Mouse (Mus musculus): ENCODE data around the gene Zfp763. TPM values are rescaled to one million over a fixed set of nuclear protein-coding genes. Genes with fewer than 3 reads are reported as not detected.

Gene Zfp763
- total RNA-seq (2012; rRNA removed) (1.4 and 1.5 TPM in 2 replicates), polyA plus RNA-seq (2012; ENCODE audit: insufficient read depth in 1 of 2, insufficient read length in 2 of 2, low read depth in 1 of 2, low replicate concordance in 2 of 2, missing spikeins in 1 of 2) (1 to 10 TPM in 1 of 2 experiments, not detected in 1; 1.3 TPM)

DNA sequence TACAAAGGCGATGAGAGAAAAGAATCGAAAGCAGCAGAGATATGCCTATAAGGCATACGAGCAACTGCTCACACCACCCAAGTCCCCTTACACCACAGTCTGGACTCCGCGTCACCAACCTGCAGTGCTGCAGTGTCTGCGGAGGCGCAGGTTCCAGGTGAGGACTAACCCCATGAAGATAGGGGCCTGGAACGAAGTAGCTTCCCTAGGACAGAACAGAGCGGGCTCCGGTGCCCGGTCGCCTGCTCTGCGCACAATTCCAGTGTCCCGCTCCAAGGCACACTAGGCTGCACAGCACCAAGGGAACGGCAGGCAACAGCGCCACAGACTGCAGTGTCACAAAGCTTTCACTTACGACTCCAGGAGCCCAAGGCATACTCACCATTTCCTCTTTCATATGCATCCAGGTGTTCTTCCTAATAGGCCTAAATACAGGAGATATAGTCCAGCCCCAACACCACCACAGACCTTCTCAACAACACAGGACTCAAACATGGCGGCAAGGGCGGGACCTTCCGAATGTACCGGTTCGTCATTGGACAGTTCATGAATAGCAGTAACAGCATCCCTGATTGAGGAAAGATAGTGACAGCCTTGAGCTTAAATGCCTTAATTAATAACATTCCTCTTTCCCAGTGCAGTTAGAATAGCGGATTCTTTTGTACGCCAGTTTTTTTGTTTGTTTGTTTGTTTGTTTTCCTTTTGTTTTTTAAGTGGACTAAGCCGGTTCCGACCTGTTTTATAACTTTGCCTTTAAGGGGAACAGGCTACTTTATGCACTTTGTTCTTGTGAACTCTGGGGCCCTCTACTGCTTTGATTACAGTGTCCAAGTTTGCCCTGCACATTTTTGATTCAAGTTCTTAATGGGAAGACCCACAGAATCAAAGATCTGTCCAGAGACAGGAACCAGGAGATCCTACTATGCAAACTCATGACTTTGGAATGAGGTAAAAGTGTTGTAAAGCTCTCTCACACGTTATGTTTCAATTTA, at the start of gene Zfp763:
Gene Zfp763 (minus strand): TSS at position 503 of the 992 bp plus-strand sequence.
- H3K4me1 ChIP-seq (ENCODE audit: control insufficient read depth in 1 of 2, insufficient read depth in 2 of 2, low read length in 2 of 2), result 0 out of 4 replicates have a peak, but pooled peaks cover 0 to 2% of the 10 kb centered on the region in 2 experiments
- DNase-seq (ENCODE audit: low read depth, low spot score), result peak; percentile 87
- H3K79me2 ChIP-seq (ENCODE audit: control insufficient read depth, insufficient read depth, low read length, poor library complexity), result no peaks in the 10 kb centered on the region; the same call in none of the 2 replicates
- H3K27ac ChIP-seq (ENCODE audit: control insufficient read depth, low read depth, low read length), result peak within 1 kb of the TSS; percentile 28
- peaks cover 0 to 2% of the 10 kb centered on the region in 2 experiments; a peak in 1 of 4 replicates for H3K36me3 ChIP-seq (ENCODE audit: control insufficient read depth in 1 of 2, insufficient read depth in 2 of 2, low read length in 2 of 2)
- TF ChIP-seq POLR2A (IDR thresholded peaks at IDR 0.05; ENCODE audit: control insufficient read depth in 1 of 2, insufficient read depth in 1 of 2, low read depth in 1 of 2, low read length in 2 of 2, poor library complexity in 1 of 2) (peak; percentile 25 to 51; a peak in 1 of 4 replicates), SIN3A (IDR thresholded peaks at IDR 0.05; ENCODE audit: low read length) (peak; percentile 8; the same call in 1 of the 2 replicates), HCFC1 (IDR thresholded peaks at IDR 0.05; ENCODE audit: low read depth, low read length) (peak; percentile 57; the same call in 1 of the 2 replicates), GATA1 (IDR thresholded peaks at IDR 0.05; ENCODE audit: low read depth, low read length) (peak; percentile 54; the same call in 1 of the 2 replicates), USF2 (IDR thresholded peaks at IDR 0.05; ENCODE audit: borderline replicate concordance in 1 of 2, insufficient read depth in 1 of 2, low read depth in 1 of 2, low read length in 2 of 2) (no peak), UBTF (IDR thresholded peaks at IDR 0.05; ENCODE audit: borderline replicate concordance, insufficient read depth, low read depth, low read length) (no peak), TBP (IDR thresholded peaks at IDR 0.05; ENCODE audit: low read depth, low read length) (0 out of 2 replicates have a peak, but pooled peaks have one; percentile 22)
- no peaks in the 10 kb centered on the region for H3K9me3 ChIP-seq (replicated peaks; ENCODE audit: insufficient read depth, low read length)
- peaks cover 0 to 6% of the 10 kb centered on the region in 2 experiments; a peak in 3 of 4 replicates for H3K27me3 ChIP-seq (ENCODE audit: control insufficient read depth in 1 of 2, insufficient read depth in 2 of 2, low read length in 2 of 2)
- H3K9ac ChIP-seq (ENCODE audit: control insufficient read depth, low read depth, low read length, poor library complexity, severe bottlenecking), result peak within 1 kb of the TSS; percentile 80
- peak within 1 kb of the TSS; percentile 82 to 96 for H3K4me3 ChIP-seq (ENCODE audit: control insufficient read depth in 1 of 2, insufficient read depth in 1 of 2, low read depth in 2 of 2, low read length in 2 of 2)

DNA sequence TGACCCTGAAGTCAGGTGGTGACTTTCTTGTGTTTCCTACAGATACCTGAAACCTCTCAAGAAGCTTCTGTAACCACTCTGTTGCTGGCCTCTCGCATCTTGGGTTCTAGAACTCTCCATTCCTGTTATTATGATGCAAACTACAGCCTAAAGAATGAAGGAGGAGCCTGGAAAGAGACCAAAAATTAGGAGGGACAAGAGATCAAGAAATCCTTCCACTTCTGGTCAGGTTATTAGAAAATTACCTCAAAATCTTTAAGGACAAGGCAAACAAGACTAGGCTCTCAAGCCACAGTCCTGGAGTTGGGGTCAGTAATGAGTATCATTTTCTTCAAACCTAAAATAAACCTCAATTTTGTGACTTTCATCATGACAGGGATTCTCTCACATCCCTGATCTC, 34.8 kb upstream of the Zfp763 start, which contains the start of gene 4921501E09Rik:
Gene 4921501E09Rik (minus strand): TSS at position 101 of the 400 bp plus-strand sequence.
- Histone ChIP-seq H3K9me3 (replicated peaks; ENCODE audit: insufficient read depth, low read length) (no peaks in the 10 kb centered on the region), H3K27ac (ENCODE audit: control insufficient read depth, low read depth, low read length) (no peak within 1 kb of the TSS), H3K27me3 (ENCODE audit: control insufficient read depth in 1 of 2, insufficient read depth in 2 of 2, low read length in 2 of 2) (peaks cover 8% of the 10 kb centered on the region in 2 experiments), H3K79me2 (ENCODE audit: control insufficient read depth, insufficient read depth, low read length, poor library complexity) (no peaks in the 10 kb centered on the region), H3K4me1 (ENCODE audit: control insufficient read depth in 1 of 2, insufficient read depth in 2 of 2, low read length in 2 of 2) (no peaks in the 10 kb centered on the region), H3K36me3 (ENCODE audit: control insufficient read depth in 1 of 2, insufficient read depth in 2 of 2, low read length in 2 of 2) (no peaks in the 10 kb centered on the region), H3K4me3 (ENCODE audit: control insufficient read depth in 1 of 2, insufficient read depth in 1 of 2, low read depth in 2 of 2, low read length in 2 of 2) (no peak within 1 kb of the TSS), H3K9ac (ENCODE audit: control insufficient read depth, low read depth, low read length, poor library complexity, severe bottlenecking) (no peak within 1 kb of the TSS)
- no peak for TF ChIP-seq POLR2AphosphoS5 (IDR thresholded peaks at IDR 0.05; ENCODE audit: borderline replicate concordance, low read depth, low read length)
- no peak for DNase-seq (ENCODE audit: low read depth, low spot score)

DNA sequence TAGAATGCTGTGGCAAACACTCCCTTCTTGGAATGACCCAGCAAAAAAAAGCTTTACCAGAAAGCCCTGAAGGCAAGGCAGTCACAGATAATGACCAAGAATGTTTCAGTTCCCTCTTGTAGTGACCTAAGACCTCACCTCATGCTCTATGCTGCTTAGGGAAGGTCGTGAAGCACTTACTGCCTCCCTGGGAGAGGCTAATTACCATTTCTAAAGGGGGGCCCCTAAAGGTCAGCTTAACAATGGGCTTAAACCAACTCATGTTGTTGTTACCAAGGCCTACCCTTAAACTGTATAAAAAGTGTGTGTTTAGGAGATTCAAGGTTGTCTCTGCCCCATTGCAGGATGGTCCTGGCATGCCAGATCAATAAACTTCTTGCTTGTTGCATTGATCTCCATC, 29.8 kb upstream of the Zfp763 start:
- H3K4me1 ChIP-seq (ENCODE audit: control insufficient read depth in 1 of 2, insufficient read depth in 2 of 2, low read length in 2 of 2), result no peaks in the 10 kb centered on the region
- no peak overlapping the region for H3K27ac ChIP-seq (ENCODE audit: control insufficient read depth, low read depth, low read length)
- H3K4me3 ChIP-seq (ENCODE audit: control insufficient read depth in 1 of 2, insufficient read depth in 1 of 2, low read depth in 2 of 2, low read length in 2 of 2), result no peak overlapping the region
- no peak overlapping the region for H3K9ac ChIP-seq (ENCODE audit: control insufficient read depth, low read depth, low read length, poor library complexity, severe bottlenecking)
- H3K79me2 ChIP-seq (ENCODE audit: control insufficient read depth, insufficient read depth, low read length, poor library complexity), result no peaks in the 10 kb centered on the region
- DNase-seq (ENCODE audit: low read depth, low spot score), result no peak
- no peak for TF ChIP-seq CHD1 (IDR thresholded peaks at IDR 0.05; ENCODE audit: low read depth, low read length)
- no peak for TF ChIP-seq MYC (IDR thresholded peaks at IDR 0.05; ENCODE audit: low read depth, low read length)
- no peak for TF ChIP-seq USF1 (IDR thresholded peaks at IDR 0.05; ENCODE audit: low read depth, low read length)
- TF ChIP-seq CTCF (IDR thresholded peaks at IDR 0.05 in 2 of 3, conservative IDR thresholded peaks at IDR 0.05 in 1 of 3; ENCODE audit: control insufficient read depth in 1 of 3, insufficient read depth in 1 of 3, low read depth in 2 of 3, low read length in 3 of 3, poor library complexity in 1 of 3, severe bottlenecking in 1 of 3), result no peak
- TF ChIP-seq RCOR1 (IDR thresholded peaks at IDR 0.05; ENCODE audit: low read depth, low read length), result no peak
- no peak for TF ChIP-seq E2F4 (IDR thresholded peaks at IDR 0.05; ENCODE audit: borderline replicate concordance, low read depth, low read length)
- no peak for TF ChIP-seq EP300 (IDR thresholded peaks at IDR 0.05; ENCODE audit: low read depth in 1 of 2, low read length in 2 of 2)
- no peak for TF ChIP-seq UBTF (IDR thresholded peaks at IDR 0.05; ENCODE audit: borderline replicate concordance, insufficient read depth, low read depth, low read length)
- no peak for TF ChIP-seq TCF12 (IDR thresholded peaks at IDR 0.05; ENCODE audit: low read depth, low read length)
- TF ChIP-seq TAL1 (IDR thresholded peaks at IDR 0.05; ENCODE audit: low read length), result no peak
- TF ChIP-seq USF2 (IDR thresholded peaks at IDR 0.05; ENCODE audit: borderline replicate concordance in 1 of 2, insufficient read depth in 1 of 2, low read depth in 1 of 2, low read length in 2 of 2), result no peak
- H3K36me3 ChIP-seq (ENCODE audit: control insufficient read depth in 1 of 2, insufficient read depth in 2 of 2, low read length in 2 of 2), result no peaks in the 10 kb centered on the region
- H3K9me3 ChIP-seq (replicated peaks; ENCODE audit: insufficient read depth, low read length), result no peaks in the 10 kb centered on the region
- H3K27me3 ChIP-seq (ENCODE audit: control insufficient read depth in 1 of 2, insufficient read depth in 2 of 2, low read length in 2 of 2), result peaks cover 3 to 7% of the 10 kb centered on the region in 2 experiments; a peak in 3 of 4 replicates

All from MEL (cell line).